Mouse (Mus musculus) limb, embryonic 10.5 days (tissue): ENCODE results near the gene Gm4450. TPM values are rescaled to one million over a fixed set of nuclear protein-coding genes. Genes with fewer than 3 reads are reported as not detected.
A peak's percentile ranks its signal among the peaks of the same experiment; 100 is the strongest.

ENCODE experiments used
- DNase-seq: peaks from one replicate; pipeline ENCODE4 v3.0.0-alpha.2; 2017; ENCODE audit warnings: low spot score
- H3K27ac ChIP-seq: fragments of 300-500 bp; sonication (generic); 2 replicates; pipeline ENCODE4 v1.5.1; 2016; ENCODE audit warnings: mild to moderate bottlenecking
- H3K27me3 ChIP-seq: fragments of 300-500 bp; sonication (generic); 2 replicates; pipeline ENCODE4 v1.6.1; 2016; ENCODE audit warnings: low read depth, mild to moderate bottlenecking; ENCODE audit not compliant: poor library complexity, severe bottlenecking
- H3K36me3 ChIP-seq: fragments of 300-500 bp; sonication (generic); 2 replicates; pipeline ENCODE4 v1.6.1; 2016; ENCODE audit warnings: mild to moderate bottlenecking, moderate library complexity
- H3K4me1 ChIP-seq: fragments of 300-500 bp; sonication (generic); 2 replicates; pipeline ENCODE4 v1.6.1; 2016
- H3K4me3 ChIP-seq: fragments of 300-500 bp; sonication (generic); 2 replicates; pipeline ENCODE4 v1.5.1; 2016; ENCODE audit warnings: mild to moderate bottlenecking, moderate library complexity
- H3K9me3 ChIP-seq: fragments of 300-500 bp; sonication (generic); replicated peaks from 2 replicates; pipeline ENCODE4 v1.6.1; 2016; ENCODE audit warnings: mild to moderate bottlenecking
- WGBS: fragments of 180-500 bp; shearing (Covaris S2); methylation state at CpG from one replicate; pipeline ENCODE4 v1.1.7; 2016; 5-methylcytosine and 5-hydroxymethylcytosine counted together
- polyA plus RNA-seq: library from polyadenylated mRNA; unstranded; fragments of >200 nt; fragmentation: Nextera tagmentation; extraction: Ambion mirVana; gene quantifications from 2 replicates; pipeline ENCODE4 v1.2.1, GENCODE M21; 2016

Gm4450 gene
- polyA plus RNA-seq, 1 experiment from 2014 or later, result not detected

DNA sequence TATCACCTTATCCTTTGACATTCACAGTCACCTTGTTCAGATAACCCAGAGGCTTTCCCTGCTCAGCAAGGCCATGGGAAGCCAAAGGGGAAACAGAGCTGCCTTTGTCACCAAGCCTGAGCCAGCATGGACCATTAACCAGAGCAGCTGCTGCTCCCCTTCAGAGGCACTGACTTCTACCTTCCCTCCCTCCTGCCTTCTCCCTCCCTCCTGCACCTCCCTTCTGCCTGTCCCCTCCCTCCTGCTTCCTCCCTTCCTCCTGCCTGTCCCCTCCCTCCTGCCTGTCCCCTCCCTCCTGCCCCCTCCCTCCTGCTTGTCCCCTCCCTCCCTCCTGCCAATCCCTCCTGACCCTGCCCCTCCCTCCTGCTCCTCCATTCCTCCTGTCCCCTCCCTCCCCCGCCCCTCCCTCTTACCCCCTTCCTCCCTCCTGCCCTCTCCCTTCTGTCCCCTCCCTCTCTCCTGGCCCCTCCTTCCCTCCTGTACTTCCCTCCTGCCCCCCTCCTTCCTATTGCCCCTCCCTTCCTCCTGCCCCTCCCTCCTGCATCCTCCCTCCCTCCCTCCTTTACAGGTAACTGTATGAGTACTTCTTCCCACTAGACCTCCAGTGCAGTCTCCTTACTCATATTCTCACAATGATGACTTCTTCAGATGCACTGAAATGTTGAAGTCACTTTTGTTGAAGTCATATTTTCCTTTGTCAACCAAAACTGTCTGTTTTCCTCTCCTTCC is 22.7 kb downstream of the Gm4450 start:
- Histone ChIP-seq H3K36me3 (no peaks in the 10 kb centered on the region), H3K9me3 (no peaks in the 10 kb centered on the region), H3K4me1 (0 out of 2 replicates have a peak, but pooled peaks cover 3% of the 10 kb centered on the region), H3K27ac (no peak overlapping the region), H3K27me3 (peaks cover 16% of the 10 kb centered on the region), H3K4me3 (no peak overlapping the region)
- peak; percentile 31 for DNase-seq
- WGBS, result 29% methylated on average over 1 of the region's 1 CpGs

DNA sequence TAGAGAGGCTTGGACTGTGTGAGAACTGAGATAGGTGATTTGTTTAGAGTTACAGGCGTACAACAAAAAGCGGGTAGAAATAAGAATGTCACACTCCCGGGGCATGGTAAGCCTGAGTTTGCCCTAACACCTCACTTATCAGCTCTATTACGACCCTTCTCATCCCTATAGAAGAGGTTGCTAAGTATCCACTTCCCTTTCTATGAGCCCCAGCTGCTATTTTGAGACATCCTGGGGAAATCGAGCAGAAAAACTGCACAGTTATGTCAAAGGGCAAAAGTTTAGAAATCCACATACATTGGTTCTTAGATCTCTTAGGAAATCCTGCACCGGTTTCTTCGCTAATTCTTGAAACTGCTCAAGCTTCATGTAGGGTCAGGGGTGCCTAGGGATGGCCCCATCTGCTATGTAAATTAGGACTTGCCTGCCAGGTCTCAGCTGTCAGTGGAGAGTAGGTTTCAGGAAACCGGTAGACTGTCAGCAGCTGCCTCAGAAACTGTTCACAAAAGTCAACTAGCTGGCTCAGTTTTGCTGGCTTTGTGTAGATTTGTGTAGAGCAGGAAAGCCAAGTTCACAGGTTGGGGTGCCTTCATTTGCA is 27.9 kb downstream of the Gm4450 start:
- peaks cover 21% of the 10 kb centered on the region for H3K4me1 ChIP-seq
- H3K9me3 ChIP-seq, result no peaks in the 10 kb centered on the region
- DNase-seq, result no peak
- WGBS, result 21% methylated on average over 8 of the region's 8 CpGs
- no peak overlapping the region for H3K4me3 ChIP-seq
- peaks cover 9% of the 10 kb centered on the region for H3K36me3 ChIP-seq
- H3K27me3 ChIP-seq, result peaks cover 58% of the 10 kb centered on the region
- H3K27ac ChIP-seq, result no peak overlapping the region

- no peaks in the 10 kb centered on the region for H3K9me3 ChIP-seq
- peaks cover 9% of the 10 kb centered on the region for H3K36me3 ChIP-seq
- peaks cover 58% of the 10 kb centered on the region for H3K27me3 ChIP-seq
- H3K27ac ChIP-seq, result no peak overlapping the region
- DNase-seq, result no peak
- 6% methylated on average over 17 of the region's 17 CpGs for WGBS
- H3K4me1 ChIP-seq, result peaks cover 21% of the 10 kb centered on the region
- H3K4me3 ChIP-seq, result peak overlapping the region; percentile 68
Observed at GRCm38 (mm10) chr3:98428449-98428775, 28.5 kb downstream of the Gm4450 start.

DNA sequence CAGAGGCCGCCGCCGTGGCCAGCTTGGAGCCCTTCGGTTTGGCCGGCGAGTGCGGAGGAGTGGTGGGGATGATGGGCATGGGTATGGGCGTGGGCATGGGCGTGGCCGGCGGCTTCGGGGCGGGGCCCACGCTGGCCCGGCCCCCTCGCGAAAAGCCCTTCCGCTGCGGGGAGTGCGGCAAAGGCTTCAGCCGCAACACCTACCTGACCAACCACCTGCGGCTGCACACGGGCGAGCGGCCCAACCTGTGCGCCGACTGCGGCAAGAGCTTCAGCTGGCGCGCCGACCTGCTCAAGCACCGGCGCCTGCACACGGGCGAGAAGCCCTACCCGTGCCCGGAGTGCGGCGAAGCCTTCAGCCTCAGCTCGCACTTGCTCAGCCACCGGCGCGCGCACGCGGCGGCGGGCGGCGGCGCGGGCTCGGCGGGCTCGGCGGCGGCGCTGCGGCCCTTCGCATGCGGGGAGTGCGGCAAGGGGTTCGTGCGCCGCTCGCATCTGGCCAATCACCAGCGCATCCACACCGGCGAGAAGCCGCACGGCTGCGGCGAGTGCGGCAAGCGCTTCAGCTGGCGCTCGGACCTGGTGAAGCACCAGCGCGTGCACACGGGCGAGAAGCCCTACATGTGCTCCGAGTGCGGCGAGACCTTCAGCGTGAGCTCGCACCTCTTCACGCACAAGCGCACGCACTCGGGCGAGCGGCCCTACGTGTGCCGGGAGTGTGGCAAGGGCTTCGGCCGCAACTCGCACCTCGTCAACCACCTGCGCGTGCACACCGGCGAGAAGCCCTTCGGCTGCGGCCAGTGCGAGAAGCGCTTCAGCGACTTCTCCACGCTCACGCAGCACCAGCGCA is 29.1 kb downstream of the Gm4450 start:
- DNase-seq, result peak; percentile 90
- WGBS, result 5% methylated on average over 106 of the region's 110 CpGs
- no peaks in the 10 kb centered on the region for H3K9me3 ChIP-seq
- peaks cover 21% of the 10 kb centered on the region for H3K4me1 ChIP-seq
- H3K27ac ChIP-seq, result no peak overlapping the region
- H3K27me3 ChIP-seq, result peaks cover 58% of the 10 kb centered on the region
- H3K36me3 ChIP-seq, result peaks cover 9% of the 10 kb centered on the region
- H3K4me3 ChIP-seq, result peak overlapping the region; percentile 68

- H3K36me3 ChIP-seq, result peaks cover 9% of the 10 kb centered on the region
- DNase-seq, result no peak
- peaks cover 21% of the 10 kb centered on the region for H3K4me1 ChIP-seq
- no peaks in the 10 kb centered on the region for H3K9me3 ChIP-seq
- peaks cover 58% of the 10 kb centered on the region for H3K27me3 ChIP-seq
- WGBS, result under 1% methylated on average over 23 of the region's 23 CpGs
- H3K27ac ChIP-seq, result no peak overlapping the region
- peak overlapping the region; percentile 68 for H3K4me3 ChIP-seq
Observed at GRCm38 (mm10) chr3:98427260-98427599, 29.7 kb downstream of the Gm4450 start.

- peak overlapping the region; percentile 68 for H3K4me3 ChIP-seq
- H3K36me3 ChIP-seq, result peaks cover 9% of the 10 kb centered on the region
- WGBS, result 39% methylated on average over 5 of the region's 5 CpGs
- peaks cover 58% of the 10 kb centered on the region for H3K27me3 ChIP-seq
- H3K27ac ChIP-seq, result no peak overlapping the region
- peaks cover 21% of the 10 kb centered on the region for H3K4me1 ChIP-seq
- H3K9me3 ChIP-seq, result no peaks in the 10 kb centered on the region
- no peak for DNase-seq
Observed at GRCm38 (mm10) chr3:98426749-98427148, 30.2 kb downstream of the Gm4450 start.

- no peak for DNase-seq
- no peak overlapping the region for H3K27ac ChIP-seq
- 89% methylated on average over 4 of the region's 4 CpGs for WGBS
Observed at GRCm38 (mm10) chr3:98422926-98423325, 34.0 kb downstream of the Gm4450 start.

DNA sequence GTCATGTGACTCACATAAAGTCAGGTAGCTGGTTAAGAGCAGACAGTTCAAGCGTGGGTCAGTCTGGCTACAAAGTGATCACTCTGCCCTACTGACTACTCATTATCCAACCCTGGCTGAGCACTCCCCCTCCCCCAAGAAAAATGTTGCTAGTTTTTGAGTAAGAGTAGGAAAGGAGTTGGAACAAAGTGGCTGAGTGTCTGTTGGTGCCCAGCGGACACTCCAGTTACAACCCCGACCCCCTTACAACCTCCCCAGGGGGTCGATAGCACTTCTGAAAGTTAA is 37.2 kb downstream of the Gm4450 start:
- H3K4me1 ChIP-seq, result peaks cover 7% of the 10 kb centered on the region
- H3K9me3 ChIP-seq, result no peaks in the 10 kb centered on the region
- H3K4me3 ChIP-seq, result no peak overlapping the region
- WGBS, result 32% methylated on average over 4 of the region's 4 CpGs
- H3K27ac ChIP-seq, result no peak overlapping the region
- DNase-seq, result no peak
- no peaks in the 10 kb centered on the region for H3K36me3 ChIP-seq
- H3K27me3 ChIP-seq, result no peaks in the 10 kb centered on the region

More at GRCm38 (mm10) chr3:98422926-98423325, 34.0 kb downstream of the Gm4450 start:
- H3K36me3 ChIP-seq, result peaks cover 9% of the 10 kb centered on the region
- peaks cover 29% of the 10 kb centered on the region for H3K27me3 ChIP-seq
- no peaks in the 10 kb centered on the region for H3K9me3 ChIP-seq
- H3K4me3 ChIP-seq, result no peak overlapping the region
- H3K4me1 ChIP-seq, result peaks cover 20% of the 10 kb centered on the region

- no peak for DNase-seq
- 59% methylated on average over 6 of the region's 6 CpGs for WGBS
- Histone ChIP-seq H3K4me1 (peaks cover 7% of the 10 kb centered on the region), H3K9me3 (no peaks in the 10 kb centered on the region), H3K27ac (no peak overlapping the region), H3K4me3 (no peak overlapping the region), H3K36me3 (no peaks in the 10 kb centered on the region), H3K27me3 (no peaks in the 10 kb centered on the region)
Observed at GRCm38 (mm10) chr3:98418991-98419785, 37.7 kb downstream of the Gm4450 start.

GRCm38 (mm10) chr3:98417328-98417727 is 39.6 kb downstream of the Gm4450 start:
- H3K27me3 ChIP-seq, result no peaks in the 10 kb centered on the region
- WGBS, result 81% methylated on average over 4 of the region's 4 CpGs
- H3K9me3 ChIP-seq, result no peaks in the 10 kb centered on the region
- no peaks in the 10 kb centered on the region for H3K36me3 ChIP-seq
- H3K4me3 ChIP-seq, result no peak overlapping the region
- no peak for DNase-seq
- H3K4me1 ChIP-seq, result peaks cover 7% of the 10 kb centered on the region
- H3K27ac ChIP-seq, result no peak overlapping the region

DNA sequence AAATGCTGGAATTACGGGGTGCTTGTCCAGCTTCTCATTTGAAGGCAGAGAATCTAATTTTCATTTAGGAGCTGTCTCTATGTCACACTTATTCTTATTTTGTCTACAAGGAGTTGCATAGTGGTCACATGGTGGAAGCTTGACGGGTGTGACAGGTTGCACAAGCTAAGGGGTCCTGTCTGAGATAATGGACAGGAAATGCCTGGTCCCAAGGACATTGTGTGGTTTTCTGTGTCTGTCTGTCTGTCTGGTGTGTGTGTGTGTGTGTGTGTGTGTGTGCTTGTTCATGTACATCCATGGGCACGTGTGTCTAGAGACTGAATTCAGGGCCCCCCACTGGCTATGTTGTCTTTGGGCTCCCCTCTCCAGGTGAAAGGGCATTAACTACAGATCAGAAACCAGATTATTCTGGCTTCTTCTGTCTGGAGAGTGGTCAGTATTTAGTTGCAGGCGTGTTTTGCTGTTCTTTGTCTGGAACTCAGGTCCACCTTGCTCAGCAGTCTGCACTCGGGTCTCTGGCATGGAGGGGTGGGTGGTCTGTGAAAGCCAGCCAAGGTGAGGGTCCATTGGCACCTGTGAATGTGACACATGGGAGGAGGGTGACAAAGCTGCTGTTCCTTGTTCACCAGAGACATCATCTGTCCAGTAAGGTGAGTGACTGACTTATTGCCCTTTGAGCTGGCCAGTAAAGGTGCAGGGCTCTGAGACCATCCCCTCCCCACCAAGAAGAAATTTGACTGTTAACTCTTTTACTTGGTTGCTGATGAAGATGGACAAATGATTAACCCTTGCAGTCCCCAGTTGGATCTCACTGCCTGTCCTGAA is 40.3 kb downstream of the Gm4450 start:
- H3K4me3 ChIP-seq, result no peak overlapping the region
- DNase-seq, result no peak
- no peaks in the 10 kb centered on the region for H3K9me3 ChIP-seq
- H3K27me3 ChIP-seq, result no peaks in the 10 kb centered on the region
- H3K36me3 ChIP-seq, result no peaks in the 10 kb centered on the region
- H3K27ac ChIP-seq, result no peak overlapping the region
- 83% methylated on average over 5 of the region's 5 CpGs for WGBS
- peaks cover 7% of the 10 kb centered on the region for H3K4me1 ChIP-seq

DNA sequence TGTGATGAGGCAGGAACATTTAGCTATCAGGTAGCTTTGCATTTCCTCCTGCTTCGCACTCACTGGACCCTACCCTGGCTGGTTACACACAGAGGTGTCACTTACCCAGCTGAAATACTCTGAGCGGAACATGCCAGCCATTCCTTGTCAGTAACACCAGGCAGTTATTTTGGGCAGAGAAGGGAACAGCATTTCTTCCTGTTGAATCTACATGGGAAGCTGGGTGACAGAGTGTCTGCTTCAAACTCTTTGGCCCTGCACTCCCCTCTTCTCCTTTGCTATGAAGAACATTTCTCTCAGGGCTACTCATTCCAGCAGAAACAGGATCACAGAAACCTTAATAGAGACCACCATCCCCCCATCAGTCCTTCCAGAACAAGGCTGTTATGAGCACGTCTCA is 42.6 kb downstream of the Gm4450 start:
- WGBS, result 93% methylated on average over 3 of the region's 3 CpGs
- H3K4me3 ChIP-seq, result no peak overlapping the region
- H3K4me1 ChIP-seq, result no peaks in the 10 kb centered on the region; the same call in 1 of the 2 replicates

More for the DNA sequence above, 42.6 kb downstream of the Gm4450 start:
- no peaks in the 10 kb centered on the region for H3K27me3 ChIP-seq
- H3K27ac ChIP-seq, result no peak overlapping the region
- no peak for DNase-seq
- no peaks in the 10 kb centered on the region for H3K9me3 ChIP-seq
- H3K36me3 ChIP-seq, result no peaks in the 10 kb centered on the region
